Mouse (Mus musculus): ENCODE measurements at regions not wholly inside any gene's neighbourhood (a gene's known extent, or its start where the extent isn't known, plus 50 kb on each side); places are given as distances from the start of the nearest gene placed in this dataset.
"Not testable (repeated sequence)": the region's sequence is repeated elsewhere in the genome, so short reads cannot be mapped to it uniquely, and the experiment has no call there.

DNA sequence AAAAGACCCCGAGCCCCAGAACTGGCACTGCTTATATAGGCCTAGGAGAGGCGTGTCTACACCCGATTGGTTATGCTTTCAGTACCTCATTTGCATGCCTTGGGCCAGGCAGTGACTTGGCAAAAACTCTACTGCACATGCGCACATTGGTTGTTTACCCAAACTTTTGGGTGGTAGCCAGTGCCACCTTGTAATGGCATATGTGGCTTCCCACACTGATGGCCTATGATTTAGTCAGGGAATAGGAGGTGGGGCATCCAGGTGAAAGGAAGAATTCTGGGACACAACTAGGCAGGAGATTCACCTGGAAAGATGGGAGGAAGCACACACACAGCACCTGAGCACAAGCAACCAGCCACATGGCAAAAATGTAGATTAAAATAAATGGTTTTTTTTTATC lies 114.9 kb upstream of the Tmc3 start:
- not testable (repeated sequence) for ATAC-seq (replicated peaks; ENCODE audit: poor library complexity)

DNA sequence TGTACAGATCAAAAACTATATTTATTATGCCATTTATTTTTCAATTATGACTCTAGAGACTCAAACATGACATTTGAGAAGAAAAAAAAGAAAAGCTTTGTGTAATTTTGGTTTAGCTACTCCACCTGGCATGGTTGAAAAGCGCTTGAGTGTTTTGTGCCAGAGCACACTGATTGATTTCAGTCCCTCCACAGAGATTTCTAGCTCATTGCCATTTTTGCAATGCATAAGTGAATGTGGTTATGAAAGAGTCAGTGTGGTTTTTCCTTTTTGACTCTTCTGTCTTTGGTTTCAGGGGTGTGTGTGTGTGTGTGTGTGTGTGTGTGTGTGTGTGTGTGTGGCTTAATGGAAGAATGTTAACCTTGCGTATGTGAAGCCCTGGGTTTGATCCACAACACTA lies 113.6 kb upstream of the Tmc3 start:
- ATAC-seq (replicated peaks; ENCODE audit: poor library complexity), result no peak

DNA sequence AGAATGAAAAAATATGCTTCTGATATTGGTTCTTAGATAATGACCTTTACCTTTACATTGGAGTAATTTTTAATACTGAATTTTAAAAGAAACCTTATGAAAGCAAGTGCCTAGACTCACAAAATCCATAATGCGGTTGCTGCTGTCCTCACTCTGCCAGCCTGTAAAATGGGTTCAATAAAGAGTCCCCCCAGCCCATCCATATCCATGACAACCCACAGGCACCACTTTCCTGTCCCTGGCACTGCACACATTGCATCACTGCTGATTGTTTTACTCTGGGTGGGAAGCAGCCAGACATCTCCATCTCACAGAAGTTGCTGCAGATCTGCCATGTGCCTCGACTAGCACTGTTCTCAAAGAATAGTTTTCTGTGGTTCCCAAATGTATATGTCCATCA lies 110.3 kb upstream of the Tmc3 start:
- ATAC-seq (replicated peaks; ENCODE audit: poor library complexity), result no peak

DNA sequence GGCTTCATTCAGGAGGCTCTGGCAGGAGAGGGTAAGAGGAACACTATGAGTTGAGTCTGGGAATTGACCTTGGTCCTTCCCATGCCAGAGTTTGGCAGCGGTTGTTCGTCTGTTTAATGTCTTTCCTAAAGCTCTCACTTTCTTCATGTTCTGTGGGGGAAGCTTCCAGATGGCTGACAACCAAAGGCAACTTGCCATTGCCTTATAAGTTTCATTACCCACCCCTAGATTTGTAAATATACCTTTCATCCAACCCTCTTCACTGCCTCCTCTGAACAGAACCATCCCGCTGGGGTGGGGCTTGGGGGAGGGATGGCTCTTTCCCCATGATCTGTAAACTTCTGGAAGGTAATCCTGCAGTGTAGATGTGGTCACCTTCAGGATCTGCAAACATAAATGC lies 109.7 kb upstream of the Tmc3 start:
- ATAC-seq (replicated peaks; ENCODE audit: poor library complexity), result no peak

DNA sequence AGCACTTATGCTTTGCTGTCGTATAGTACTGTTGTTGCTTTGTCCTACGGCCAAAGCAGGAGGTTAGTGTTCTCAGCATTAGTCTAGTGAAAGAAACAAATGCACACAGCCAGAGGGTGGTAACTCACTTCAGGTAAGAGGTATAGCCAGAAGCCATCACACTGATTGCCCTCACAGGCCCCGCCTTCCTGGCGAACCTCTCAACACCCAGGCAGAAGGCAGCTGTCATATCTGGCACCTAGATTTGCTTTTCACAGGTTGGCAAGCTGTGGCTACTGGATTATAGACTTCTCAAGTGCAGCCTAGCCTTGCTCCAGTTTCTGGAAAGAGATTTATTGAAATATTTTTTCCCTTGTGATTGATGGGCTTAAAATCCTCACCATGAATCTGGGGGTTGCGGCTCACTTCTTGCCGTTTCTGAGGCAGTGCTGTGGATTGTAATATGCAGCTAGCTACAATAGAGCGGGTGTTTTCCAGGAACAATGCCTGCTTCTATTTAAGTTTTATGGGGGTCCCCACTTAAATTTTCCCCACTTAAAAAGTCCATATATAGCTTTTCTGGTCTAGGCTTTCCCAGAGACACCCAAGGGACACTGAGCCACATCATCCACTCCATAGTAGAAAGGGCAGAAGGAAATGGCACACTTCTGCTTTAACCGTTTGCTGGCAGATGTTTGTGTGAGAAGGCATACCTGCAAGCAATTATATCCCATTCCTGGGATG lies 109.1 kb upstream of the Tmc3 start:
- ATAC-seq (replicated peaks; ENCODE audit: poor library complexity), result no peak

DNA sequence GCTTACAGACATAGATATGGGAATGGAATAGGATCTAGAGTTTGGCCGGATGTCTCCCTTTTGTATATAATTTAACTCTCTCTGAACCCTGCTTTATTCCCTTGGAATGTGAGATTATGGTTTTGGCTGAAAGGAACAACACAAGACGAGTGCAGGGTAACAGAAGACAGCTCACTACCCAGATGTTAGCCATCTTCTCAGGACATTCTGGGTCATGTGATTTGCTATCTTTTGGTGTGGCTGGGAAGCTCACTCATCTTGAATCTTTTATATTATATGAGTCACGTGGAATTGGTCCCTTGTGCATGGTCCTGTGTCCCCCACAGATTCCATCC lies 108.6 kb upstream of the Tmc3 start:
- no peak for ATAC-seq (replicated peaks; ENCODE audit: poor library complexity)

DNA sequence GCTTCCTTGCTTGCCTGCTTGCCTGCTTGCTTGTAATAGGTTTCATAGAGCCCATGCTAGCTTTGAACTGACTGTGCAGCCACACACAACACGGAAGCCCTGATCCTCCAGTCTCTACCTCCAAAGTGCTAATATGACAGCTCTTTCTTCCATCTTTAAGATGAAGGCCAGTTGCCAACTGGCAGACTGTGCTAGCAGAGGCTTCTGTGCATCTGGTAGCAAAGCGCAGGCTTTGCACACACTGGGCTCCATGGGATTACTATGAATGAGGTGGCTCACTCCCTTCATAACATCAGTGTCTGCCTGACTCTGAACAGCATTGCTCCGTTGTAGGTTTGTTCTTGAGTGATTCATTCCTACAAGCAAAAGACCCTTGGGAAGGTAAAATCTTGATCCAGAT lies 107.9 kb upstream of the Tmc3 start:
- no peak for ATAC-seq (replicated peaks; ENCODE audit: poor library complexity)

DNA sequence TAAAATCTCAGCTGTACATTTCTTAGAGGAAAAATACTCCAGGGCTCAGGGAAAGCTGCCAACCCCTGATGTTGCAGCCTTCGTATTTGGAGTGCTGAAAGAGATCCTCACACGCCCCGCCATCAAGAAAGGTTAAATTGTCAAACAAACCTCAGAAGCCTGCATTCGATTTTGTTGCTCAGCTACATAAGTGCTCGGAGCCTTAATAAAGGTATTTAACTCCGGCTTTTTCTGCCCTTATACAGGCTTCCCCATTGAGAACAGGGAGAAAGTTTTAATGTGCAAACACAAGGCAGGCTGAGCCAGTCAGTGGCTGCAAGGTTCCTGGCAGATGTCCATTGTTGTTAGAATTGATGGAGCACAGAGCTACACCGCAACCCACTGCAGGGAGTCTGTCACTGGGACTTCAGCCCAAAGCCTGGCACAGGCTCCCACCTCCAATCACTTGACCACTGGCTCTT lies 107.0 kb upstream of the Tmc3 start:
- ATAC-seq (replicated peaks; ENCODE audit: poor library complexity), result no peak

DNA sequence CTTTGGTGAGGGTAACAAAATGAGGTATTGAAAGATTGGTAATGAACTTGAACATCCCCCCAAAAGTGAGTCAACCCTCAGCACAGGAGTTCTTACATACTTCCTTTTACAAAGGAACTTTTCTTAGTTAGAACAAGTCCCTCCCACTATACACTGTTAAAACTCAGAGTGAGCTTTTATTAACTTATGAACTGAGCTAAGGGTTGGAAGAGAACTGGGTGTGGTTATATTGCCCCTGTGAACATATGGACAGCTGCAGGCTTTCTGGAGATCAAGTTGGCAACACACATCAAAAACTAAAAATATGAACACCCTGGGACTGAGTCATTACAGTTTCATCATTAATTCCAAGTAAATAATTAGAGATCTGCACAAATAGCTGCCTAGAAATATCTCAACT lies 103.1 kb upstream of the Tmc3 start:
- ATAC-seq (replicated peaks; ENCODE audit: poor library complexity), result no peak

DNA sequence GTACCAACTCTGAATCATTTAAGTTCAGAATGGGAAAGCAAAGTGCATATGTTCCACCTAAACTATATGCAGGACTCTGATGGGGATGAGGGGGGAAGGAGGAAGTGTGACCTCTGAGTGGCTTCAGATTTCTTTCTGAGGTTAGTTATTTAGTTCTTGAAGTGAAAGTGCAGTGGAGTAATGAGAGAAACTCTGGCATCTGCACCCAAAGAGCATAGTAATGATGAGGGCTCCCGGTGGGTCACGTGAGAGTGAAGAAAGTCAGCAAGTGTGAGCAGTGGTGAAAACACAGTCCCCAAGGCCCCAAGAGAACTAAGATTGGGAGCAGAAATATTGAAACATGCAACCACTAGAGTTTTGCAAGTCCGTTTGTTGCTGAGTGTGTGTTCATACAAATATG lies 102.5 kb upstream of the Tmc3 start:
- ATAC-seq (replicated peaks; ENCODE audit: poor library complexity), result peak; percentile 60

DNA sequence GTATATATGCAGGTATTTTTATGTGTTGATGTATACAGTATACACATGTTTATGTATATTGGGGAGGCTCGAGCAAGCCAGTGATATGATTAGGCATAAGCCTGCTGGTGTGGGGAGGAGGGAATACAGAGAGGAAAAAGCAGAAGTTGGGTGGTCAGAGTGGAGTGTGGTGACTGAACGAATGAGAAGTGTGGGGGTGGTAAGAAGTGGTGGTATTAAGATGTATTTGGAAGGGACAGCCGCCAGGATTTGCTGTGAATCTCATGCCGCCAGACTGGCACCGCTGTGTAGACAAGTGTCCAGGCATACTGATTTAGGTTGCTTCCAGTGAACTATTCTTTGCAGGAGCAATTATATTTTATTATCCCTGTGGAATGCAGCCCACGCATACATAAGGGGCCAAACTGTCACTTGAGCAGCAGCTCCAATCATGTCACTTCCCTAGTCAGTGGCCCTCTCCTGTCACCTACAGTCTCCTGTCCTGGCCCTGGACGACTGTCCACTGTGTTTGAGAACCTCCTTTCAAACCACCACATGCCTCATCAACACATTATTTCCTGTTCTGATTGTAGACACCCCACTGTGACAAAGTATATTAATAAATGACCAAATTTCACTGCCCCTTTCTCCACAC lies 101.9 kb upstream of the Tmc3 start:
- peak; percentile 96 for ATAC-seq (replicated peaks; ENCODE audit: poor library complexity)

DNA sequence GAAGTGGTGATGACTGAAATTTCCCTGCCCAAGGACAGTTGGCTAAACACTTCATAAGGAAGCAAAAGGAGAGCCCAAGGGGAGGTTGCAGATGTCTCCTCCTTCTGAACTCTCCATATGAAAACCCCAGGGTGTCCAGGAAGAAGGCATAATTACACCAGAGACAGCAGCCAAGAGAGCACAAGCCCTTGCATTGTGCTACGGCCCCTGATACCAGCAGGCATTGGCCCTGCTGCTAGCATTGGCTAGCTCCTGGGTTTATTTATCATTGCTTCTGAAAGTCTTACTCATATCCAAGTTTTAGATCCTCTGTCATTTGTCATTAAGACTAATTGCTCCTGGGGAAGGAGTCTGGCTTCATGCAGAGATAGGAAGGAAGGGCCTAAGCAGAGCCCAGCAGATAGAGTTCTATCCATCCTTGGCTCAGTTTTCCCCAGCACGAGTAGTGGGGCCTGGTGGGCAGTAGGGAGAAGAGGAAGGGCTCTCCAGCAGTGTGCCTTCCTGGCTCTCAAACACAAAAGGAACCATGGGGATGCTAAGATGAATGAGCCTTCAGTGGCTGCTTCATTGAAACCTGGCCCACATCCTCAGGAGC lies 98.5 kb upstream of the Tmc3 start:
- no peak for ATAC-seq (replicated peaks; ENCODE audit: poor library complexity)

DNA sequence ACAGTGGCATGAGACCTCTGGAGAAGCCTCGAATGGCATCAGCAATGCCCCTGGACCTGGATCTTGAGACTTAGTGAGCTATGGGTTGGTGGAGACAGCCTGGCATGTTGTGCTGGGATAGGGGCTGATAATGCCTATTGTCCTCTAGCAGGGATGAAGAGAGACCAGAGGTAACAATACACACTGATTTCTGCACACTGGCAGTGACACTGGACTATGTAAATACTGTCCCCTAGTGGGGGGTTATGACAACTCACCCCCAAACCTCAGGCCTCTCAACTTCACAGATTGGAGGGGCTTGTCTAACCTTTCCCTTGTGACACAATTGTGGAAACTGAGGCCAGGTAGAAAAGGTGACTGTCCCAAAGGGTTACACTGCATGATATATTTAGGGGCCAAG lies 94.9 kb upstream of the Tmc3 start:
- ATAC-seq (replicated peaks; ENCODE audit: poor library complexity), result peak; percentile 63; the same call in 1 of the 2 replicates

DNA sequence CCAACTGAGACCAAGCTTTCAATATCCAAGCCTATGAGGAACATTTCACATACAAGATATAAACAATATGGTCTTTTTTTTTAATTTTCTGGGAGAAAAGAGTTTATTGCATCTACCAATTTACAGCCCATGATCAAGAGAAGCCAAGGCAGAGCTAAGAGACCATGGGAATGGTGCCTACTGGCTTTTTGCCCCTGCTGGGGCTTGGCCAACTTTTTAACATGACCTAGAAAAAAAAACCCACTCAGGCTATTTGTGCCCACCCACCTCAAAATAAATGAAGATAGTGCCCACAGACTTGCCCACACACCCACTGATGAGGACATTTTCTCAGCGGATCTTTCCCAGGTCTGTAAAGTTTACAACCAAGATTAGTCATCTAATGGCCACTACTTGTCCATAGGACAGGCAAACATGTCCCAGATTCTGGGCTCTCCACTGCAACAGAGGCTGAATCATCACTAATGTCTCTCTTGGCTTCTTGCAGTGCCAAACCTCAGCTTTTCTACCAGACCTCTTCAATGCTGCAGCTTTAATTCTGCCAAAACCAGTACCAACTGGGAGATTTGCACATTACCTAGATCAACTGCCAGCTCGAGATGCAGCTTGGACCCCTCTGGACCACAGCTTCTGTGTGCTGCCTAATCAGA lies 79.6 kb upstream of the Tmc3 start:
- ATAC-seq (replicated peaks; ENCODE audit: poor library complexity), result no peak

DNA sequence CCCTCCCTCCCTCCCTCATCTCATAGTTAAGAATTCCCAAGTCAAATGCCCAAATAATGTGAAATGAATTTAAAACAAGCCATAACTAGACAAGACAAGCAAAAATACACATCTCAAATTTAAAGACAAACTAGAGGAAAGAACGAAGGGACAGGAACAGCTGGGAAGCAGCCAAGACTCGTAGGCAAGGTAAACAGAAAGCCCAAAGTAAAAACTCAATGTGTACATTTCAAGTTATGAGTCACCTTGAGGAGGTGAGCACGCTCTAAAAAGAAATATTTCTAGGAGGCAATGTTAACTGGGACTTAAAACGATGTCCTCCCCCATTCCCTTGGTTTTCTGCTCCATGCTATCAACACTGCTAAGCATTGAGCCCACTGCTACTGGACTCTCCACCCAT lies 68.4 kb upstream of the Tmc3 start:
- no peak for ATAC-seq (replicated peaks; ENCODE audit: poor library complexity)

DNA sequence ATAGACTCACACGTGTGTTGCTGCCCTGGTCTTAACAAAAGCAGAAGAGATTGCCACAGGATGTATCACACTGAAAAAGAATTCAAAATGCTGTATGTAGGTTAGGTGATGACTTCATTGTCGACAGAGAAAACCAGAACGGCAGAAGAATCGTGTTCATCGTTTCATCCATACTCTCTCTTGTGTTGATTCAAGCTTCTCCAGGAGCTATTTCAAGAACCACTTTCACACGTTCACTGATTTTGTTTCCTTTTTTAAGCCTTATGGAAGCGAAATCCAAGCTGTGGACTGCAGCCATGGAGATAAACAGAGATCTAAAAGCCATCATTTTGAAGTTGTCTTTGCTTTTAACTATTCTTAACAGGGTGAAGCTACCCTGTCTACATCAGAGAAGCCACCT lies 63.2 kb upstream of the Tmc3 start:
- ATAC-seq (replicated peaks; ENCODE audit: poor library complexity), result no peak

Data from megakaryocyte progenitor cell, adult 5-6 weeks (primary cell).